In genomic region chr19:32238722-32239458, GRCm38 (mm10) we compare ENCODE assay signal across 13 mouse cellular contexts.
DNase-seq lines count a peak whose midpoint lies in the region; ATAC-seq and TF ChIP-seq lines count a peak whose summit lies in the region.
"Had no signal": no experiment of that assay in that cellular context is flagged by ENCODE, and none has a peak within 500 bp of the region (broad histone marks: within the 10 kb centered on the region; RNA-seq: fewer than 3 reads in every experiment).

No protein-coding gene starts in this region.

- 0 out of 2 replicates have a peak overlapping the region, but pooled peaks have one; percentile 10 for H3K27ac ChIP-seq in kidney, embryonic 16.5 days (ENCODE audit: low read length)
- 0 out of 2 replicates have a peak overlapping the region, but pooled peaks have one; percentile 36 for H3K27ac ChIP-seq in limb, embryonic 10.5 days
- H3K27ac ChIP-seq in small intestine, adult 2 months (ENCODE audit: insufficient read depth, low read depth, low read length), result peak overlapping the region; percentile 27; the same call in 1 of the 2 replicates
- H3K27ac ChIP-seq: hindbrain, embryonic 15.5 days; limb, embryonic 15.5 days had no signal

- TF ChIP-seq CTCF in small intestine, adult 2 months (IDR thresholded peaks at IDR 0.05; ENCODE audit: extremely low read depth, insufficient read length, insufficient replicate concordance, low read depth, low read length), result no peak

- WGBS in kidney, embryonic 16.5 days, result 70% methylated on average over 11 of the region's 11 CpGs
- 80% methylated on average over 11 of the region's 11 CpGs for WGBS in limb, embryonic 10.5 days
- 84% methylated on average over 11 of the region's 11 CpGs for WGBS in small intestine, adult 2 months

- H3K4me2 ChIP-seq in kidney, embryonic 16.5 days (replicated peaks; ENCODE audit: low read depth, low read length), result no peak overlapping the region
- H3K4me2 ChIP-seq: hindbrain, embryonic 15.5 days; limb, embryonic 15.5 days had no signal

- no peaks in the 10 kb centered on the region for H3K9me3 ChIP-seq in kidney, embryonic 16.5 days (ENCODE audit: low read length)
- no peaks in the 10 kb centered on the region for H3K9me3 ChIP-seq in limb, embryonic 10.5 days (replicated peaks)
- H3K9me3 ChIP-seq: hindbrain, embryonic 15.5 days; limb, embryonic 15.5 days had no signal

- DNase-seq in kidney, adult 11 months, result no peak
- peak; percentile 81 for DNase-seq in MEL-GATA-1-ER (ENCODE audit: extremely low read depth, low read depth)
- no peak for DNase-seq in limb, embryonic 10.5 days (ENCODE audit: low spot score)
- DNase-seq in layer of hippocampus, postnatal 14 days (ENCODE audit: low spot score in 2 of 2), result no peak
- DNase-seq in cerebellum, adult 11-12 months, result no peak
- DNase-seq: adrenal gland, adult 8-10 months; cerebellum, adult 9-10 months; thymus, postnatal 25 days had no signal

- no peak for TF ChIP-seq POLR2A in small intestine, adult 2 months (IDR thresholded peaks at IDR 0.05; ENCODE audit: low read depth, low read length)

- no peaks in the 10 kb centered on the region for H3K27me3 ChIP-seq in kidney, embryonic 16.5 days (ENCODE audit: insufficient read depth, low read length)
- no peaks in the 10 kb centered on the region for H3K27me3 ChIP-seq in limb, embryonic 10.5 days (ENCODE audit: low read depth, poor library complexity, severe bottlenecking)
- H3K27me3 ChIP-seq in small intestine, adult 2 months (ENCODE audit: control insufficient read depth, insufficient read depth, low read length), result no peaks in the 10 kb centered on the region
- H3K27me3 ChIP-seq: hindbrain, embryonic 15.5 days; limb, embryonic 15.5 days had no signal

- H3K4me1 ChIP-seq in kidney, embryonic 16.5 days (ENCODE audit: insufficient read depth, low read length), result peaks cover 40% of the 10 kb centered on the region
- H3K4me1 ChIP-seq in limb, embryonic 10.5 days, result peaks cover 51% of the 10 kb centered on the region
- peaks cover 7% of the 10 kb centered on the region for H3K4me1 ChIP-seq in small intestine, adult 2 months (ENCODE audit: control insufficient read depth, insufficient read depth, insufficient read length, low read length)
- H3K4me1 ChIP-seq: hindbrain, embryonic 15.5 days had no signal

- no peak overlapping the region for H3K9ac ChIP-seq in kidney, embryonic 16.5 days (replicated peaks; ENCODE audit: low read length)
- H3K9ac ChIP-seq: hindbrain, embryonic 15.5 days; limb, embryonic 15.5 days had no signal

- no peak for ATAC-seq in kidney, embryonic 16.5 days (ENCODE audit: low FRiP score, low TSS enrichment)
- ATAC-seq in cerebellum, adult (ENCODE audit: insufficient number of reproducible peaks, low FRiP score, low TSS enrichment), result no peak

- H3K36me3 ChIP-seq in kidney, embryonic 16.5 days (ENCODE audit: insufficient read depth, low read length), result no peaks in the 10 kb centered on the region
- no peaks in the 10 kb centered on the region for H3K36me3 ChIP-seq in limb, embryonic 10.5 days
- no peaks in the 10 kb centered on the region for H3K36me3 ChIP-seq in small intestine, adult 2 months (ENCODE audit: control insufficient read depth, insufficient read depth, low read length)
- H3K36me3 ChIP-seq: hindbrain, embryonic 15.5 days; limb, embryonic 15.5 days had no signal

- no peak overlapping the region for H3K4me3 ChIP-seq in kidney, embryonic 16.5 days (ENCODE audit: low read length)
- no peak overlapping the region for H3K4me3 ChIP-seq in limb, embryonic 10.5 days
- no peak overlapping the region for H3K4me3 ChIP-seq in small intestine, adult 2 months (ENCODE audit: low read depth, low read length)
- H3K4me3 ChIP-seq: hindbrain, embryonic 15.5 days; limb, embryonic 15.5 days had no signal
